Mouse (Mus musculus): ENCODE results near the gene Flnc.

DNA sequence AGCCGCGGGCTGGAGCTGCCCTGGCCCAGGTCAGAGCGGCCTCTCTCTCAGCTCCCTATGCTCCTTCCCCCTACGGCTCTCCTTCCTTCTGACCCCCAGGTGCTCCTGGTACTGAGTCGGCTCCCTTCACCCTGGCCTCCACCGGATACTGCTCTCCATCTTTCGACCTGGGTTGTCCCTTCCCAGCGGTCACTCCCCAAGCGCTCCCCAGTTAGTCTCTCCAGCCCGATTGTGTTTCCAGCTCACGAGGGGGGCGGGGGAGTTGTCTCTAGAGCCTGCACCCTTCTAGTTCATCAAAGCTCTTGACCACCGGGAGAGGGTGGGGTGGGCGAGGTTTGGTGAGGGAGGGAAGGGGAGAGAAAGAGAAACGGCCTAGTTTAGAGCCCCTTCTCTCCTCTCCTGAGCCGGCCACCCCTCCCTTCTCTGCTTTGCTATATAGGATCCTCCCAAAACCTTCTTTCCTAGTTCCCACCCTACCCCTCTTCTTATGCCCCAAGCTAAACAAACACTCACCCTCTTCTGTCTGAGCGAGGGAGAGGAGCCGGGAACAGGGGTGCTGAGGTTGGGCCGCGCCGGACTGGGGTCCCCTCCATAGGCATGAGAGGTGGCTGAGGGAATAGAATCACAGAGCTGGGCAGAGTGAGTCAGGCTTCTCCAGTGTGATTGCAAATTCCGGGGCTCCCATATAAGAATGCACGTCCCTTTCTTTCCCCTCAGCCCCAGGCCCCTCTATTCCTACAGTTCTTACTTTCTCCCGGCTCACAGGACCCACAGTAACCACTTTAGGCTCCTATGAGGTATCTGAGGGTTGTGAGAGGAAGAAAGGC, 36.1 kb upstream of the Flnc start:
- no peak for TF ChIP-seq POLR2A (IDR thresholded peaks at IDR 0.05; ENCODE audit: extremely low read depth, insufficient read depth, low read length)
- no peak for TF ChIP-seq CTCF (IDR thresholded peaks at IDR 0.05; ENCODE audit: low read depth, low read length)

All from liver, adult 2 months (tissue).